Mouse (Mus musculus): ENCODE results near the gene Gabrb1. TPM values are rescaled to one million over a fixed set of nuclear protein-coding genes. Genes with fewer than 3 reads are reported as not detected.

Gene Gabrb1
- polyA plus RNA-seq, 1 experiment: not detected

- H3K4me1 ChIP-seq (ENCODE audit: control insufficient read depth, insufficient read depth, low read length): no peaks in the 10 kb centered on the region
- H3K27me3 ChIP-seq (ENCODE audit: control insufficient read depth, insufficient read depth, low read length, poor library complexity, severe bottlenecking): no peaks in the 10 kb centered on the region
- H3K36me3 ChIP-seq (ENCODE audit: control insufficient read depth, insufficient read depth, low read length, poor library complexity, severe bottlenecking): no peaks in the 10 kb centered on the region
- no peak overlapping the region for H3K27ac ChIP-seq (ENCODE audit: insufficient read depth, low read length)
- no peak overlapping the region for H3K4me3 ChIP-seq (ENCODE audit: low read depth, low read length)
- TF ChIP-seq CTCF (IDR thresholded peaks at IDR 0.05; ENCODE audit: low read depth, low read length) (no peak), POLR2A (IDR thresholded peaks at IDR 0.05; ENCODE audit: insufficient read depth, low read length) (no peak), EP300 (IDR thresholded peaks at IDR 0.05; ENCODE audit: insufficient read depth, low read depth, low read length) (no peak)
- H3K9ac ChIP-seq (ENCODE audit: low read depth, poor library complexity, severe bottlenecking): no peak overlapping the region
- H3K9me3 ChIP-seq (replicated peaks; ENCODE audit: control insufficient read depth, insufficient read depth, low read length, poor library complexity, severe bottlenecking): no peaks in the 10 kb centered on the region
Observed at GRCm38 (mm10) chr5:71898214-71898613, 240.3 kb downstream of the Gabrb1 start.

- H3K27ac ChIP-seq (ENCODE audit: insufficient read depth, low read length): no peak overlapping the region
- no peak overlapping the region for H3K9ac ChIP-seq (ENCODE audit: low read depth, poor library complexity, severe bottlenecking)
- no peaks in the 10 kb centered on the region for H3K36me3 ChIP-seq (ENCODE audit: control insufficient read depth, insufficient read depth, low read length, poor library complexity, severe bottlenecking)
- no peak overlapping the region for H3K4me3 ChIP-seq (ENCODE audit: low read depth, low read length)
- TF ChIP-seq EP300 (IDR thresholded peaks at IDR 0.05; ENCODE audit: insufficient read depth, low read depth, low read length): no peak
- no peak for TF ChIP-seq POLR2A (IDR thresholded peaks at IDR 0.05; ENCODE audit: insufficient read depth, low read length)
- TF ChIP-seq CTCF (IDR thresholded peaks at IDR 0.05; ENCODE audit: low read depth, low read length): no peak
- no peaks in the 10 kb centered on the region for H3K27me3 ChIP-seq (ENCODE audit: control insufficient read depth, insufficient read depth, low read length, poor library complexity, severe bottlenecking)
- H3K9me3 ChIP-seq (replicated peaks; ENCODE audit: control insufficient read depth, insufficient read depth, low read length, poor library complexity, severe bottlenecking): no peaks in the 10 kb centered on the region
- H3K4me1 ChIP-seq (ENCODE audit: control insufficient read depth, insufficient read depth, low read length): no peaks in the 10 kb centered on the region
Observed at GRCm38 (mm10) chr5:71903399-71903798, 245.5 kb downstream of the Gabrb1 start.

GRCm38 (mm10) chr5:71914028-71914427, 256.1 kb downstream of the Gabrb1 start:
- no peak for TF ChIP-seq EP300 (IDR thresholded peaks at IDR 0.05; ENCODE audit: insufficient read depth, low read depth, low read length)
- no peaks in the 10 kb centered on the region for H3K36me3 ChIP-seq (ENCODE audit: control insufficient read depth, insufficient read depth, low read length, poor library complexity, severe bottlenecking)
- no peaks in the 10 kb centered on the region for H3K9me3 ChIP-seq (replicated peaks; ENCODE audit: control insufficient read depth, insufficient read depth, low read length, poor library complexity, severe bottlenecking)
- H3K9ac ChIP-seq (ENCODE audit: low read depth, poor library complexity, severe bottlenecking): no peak overlapping the region
- H3K27ac ChIP-seq (ENCODE audit: insufficient read depth, low read length): no peak overlapping the region
- no peak overlapping the region for H3K4me3 ChIP-seq (ENCODE audit: low read depth, low read length)
- H3K27me3 ChIP-seq (ENCODE audit: control insufficient read depth, insufficient read depth, low read length, poor library complexity, severe bottlenecking): no peaks in the 10 kb centered on the region
- no peaks in the 10 kb centered on the region for H3K4me1 ChIP-seq (ENCODE audit: control insufficient read depth, insufficient read depth, low read length)

- Histone ChIP-seq H3K4me1 (ENCODE audit: control insufficient read depth, insufficient read depth, low read length) (no peaks in the 10 kb centered on the region), H3K4me3 (ENCODE audit: low read depth, low read length) (no peak overlapping the region), H3K27ac (ENCODE audit: insufficient read depth, low read length) (no peak overlapping the region), H3K9ac (ENCODE audit: low read depth, poor library complexity, severe bottlenecking) (no peak overlapping the region), H3K27me3 (ENCODE audit: control insufficient read depth, insufficient read depth, low read length, poor library complexity, severe bottlenecking) (no peaks in the 10 kb centered on the region), H3K36me3 (ENCODE audit: control insufficient read depth, insufficient read depth, low read length, poor library complexity, severe bottlenecking) (no peaks in the 10 kb centered on the region), H3K9me3 (replicated peaks; ENCODE audit: control insufficient read depth, insufficient read depth, low read length, poor library complexity, severe bottlenecking) (no peaks in the 10 kb centered on the region)
- TF ChIP-seq POLR2A (IDR thresholded peaks at IDR 0.05; ENCODE audit: insufficient read depth, low read length) (no peak), CTCF (IDR thresholded peaks at IDR 0.05; ENCODE audit: low read depth, low read length) (no peak), EP300 (IDR thresholded peaks at IDR 0.05; ENCODE audit: insufficient read depth, low read depth, low read length) (no peak)
Observed at GRCm38 (mm10) chr5:71915711-71916110, 257.8 kb downstream of the Gabrb1 start.

GRCm38 (mm10) chr5:71917206-71917605, 259.3 kb downstream of the Gabrb1 start:
- Histone ChIP-seq H3K27me3 (ENCODE audit: control insufficient read depth, insufficient read depth, low read length, poor library complexity, severe bottlenecking) (no peaks in the 10 kb centered on the region), H3K36me3 (ENCODE audit: control insufficient read depth, insufficient read depth, low read length, poor library complexity, severe bottlenecking) (no peaks in the 10 kb centered on the region), H3K4me1 (ENCODE audit: control insufficient read depth, insufficient read depth, low read length) (no peaks in the 10 kb centered on the region), H3K4me3 (ENCODE audit: low read depth, low read length) (no peak overlapping the region), H3K27ac (ENCODE audit: insufficient read depth, low read length) (no peak overlapping the region), H3K9me3 (replicated peaks; ENCODE audit: control insufficient read depth, insufficient read depth, low read length, poor library complexity, severe bottlenecking) (no peaks in the 10 kb centered on the region), H3K9ac (ENCODE audit: low read depth, poor library complexity, severe bottlenecking) (no peak overlapping the region)
- TF ChIP-seq POLR2A (IDR thresholded peaks at IDR 0.05; ENCODE audit: insufficient read depth, low read length): no peak
- no peak for TF ChIP-seq EP300 (IDR thresholded peaks at IDR 0.05; ENCODE audit: insufficient read depth, low read depth, low read length)
- no peak for TF ChIP-seq CTCF (IDR thresholded peaks at IDR 0.05; ENCODE audit: low read depth, low read length)

- Histone ChIP-seq H3K4me1 (ENCODE audit: control insufficient read depth, insufficient read depth, low read length) (no peaks in the 10 kb centered on the region), H3K27me3 (ENCODE audit: control insufficient read depth, insufficient read depth, low read length, poor library complexity, severe bottlenecking) (no peaks in the 10 kb centered on the region), H3K9ac (ENCODE audit: low read depth, poor library complexity, severe bottlenecking) (no peak overlapping the region), H3K36me3 (ENCODE audit: control insufficient read depth, insufficient read depth, low read length, poor library complexity, severe bottlenecking) (no peaks in the 10 kb centered on the region), H3K27ac (ENCODE audit: insufficient read depth, low read length) (no peak overlapping the region), H3K4me3 (ENCODE audit: low read depth, low read length) (no peak overlapping the region), H3K9me3 (replicated peaks; ENCODE audit: control insufficient read depth, insufficient read depth, low read length, poor library complexity, severe bottlenecking) (no peaks in the 10 kb centered on the region)
- TF ChIP-seq EP300 (IDR thresholded peaks at IDR 0.05; ENCODE audit: insufficient read depth, low read depth, low read length): no peak
- TF ChIP-seq CTCF (IDR thresholded peaks at IDR 0.05; ENCODE audit: low read depth, low read length): no peak
- TF ChIP-seq POLR2A (IDR thresholded peaks at IDR 0.05; ENCODE audit: insufficient read depth, low read length): no peak
Observed at GRCm38 (mm10) chr5:71923636-71924035, 265.7 kb downstream of the Gabrb1 start.
